Mouse (Mus musculus) MEL (cell line): Measurements from ENCODE around the gene Abcb9. TPM values are rescaled to one million over a fixed set of nuclear protein-coding genes. Genes with fewer than 3 reads are reported as not detected.

Experiments
- DNase-seq: peaks from one replicate; pipeline ENCODE4 v3.0.0; 2011; ENCODE audit warnings: low read depth, low spot score
- H3K27ac ChIP-seq: 2 replicates; pipeline ENCODE4 v1.5.1; 2012; ENCODE audit warnings: low read depth, mild to moderate bottlenecking, control low read depth, low read length, moderate library complexity; ENCODE audit not compliant: control insufficient read depth
- H3K27me3 ChIP-seq, 2 experiments: fragments of 150-350 bp in 1 of 2; sonication (generic) in 1 of 2; 2 replicates each; pipeline ENCODE4 v1.6.1; 2012; ENCODE audit warnings: low read length in 2 of 2, mild to moderate bottlenecking in 2 of 2, improper control_type of control experiment in 1 of 2, moderate library complexity in 1 of 2; ENCODE audit not compliant: insufficient read depth in 2 of 2, control insufficient read depth in 1 of 2
- H3K36me3 ChIP-seq, 2 experiments: 2 replicates each; pipeline ENCODE4 v1.6.1; 2012 to 2014; ENCODE audit warnings: low read length in 2 of 2, improper control_type of control experiment in 1 of 2, inconsistent platforms in 1 of 2, mild to moderate bottlenecking in 1 of 2; ENCODE audit not compliant: insufficient read depth in 2 of 2, control insufficient read depth in 1 of 2
- H3K4me1 ChIP-seq, 2 experiments: fragments of 150-350 bp in 1 of 2; sonication (generic) in 1 of 2; 2 replicates each; pipeline ENCODE4 v1.6.1; 2012; ENCODE audit warnings: low read length in 2 of 2, improper control_type of control experiment in 1 of 2, mild to moderate bottlenecking in 1 of 2; ENCODE audit not compliant: insufficient read depth in 2 of 2, control insufficient read depth in 1 of 2
- H3K4me3 ChIP-seq, 2 experiments: fragments of 150-350 bp in 1 of 2; sonication (generic) in 1 of 2; 2 replicates each; pipeline ENCODE4 v1.5.1; 2012; ENCODE audit warnings: low read depth in 2 of 2, low read length in 2 of 2, mild to moderate bottlenecking in 2 of 2, moderate library complexity in 2 of 2, control low read depth in 1 of 2, improper control_type of control experiment in 1 of 2; ENCODE audit not compliant: control insufficient read depth in 1 of 2, insufficient read depth in 1 of 2
- H3K79me2 ChIP-seq: 2 replicates; pipeline ENCODE4 v1.6.1; 2012; ENCODE audit warnings: mild to moderate bottlenecking, low read length, moderate library complexity; ENCODE audit not compliant: control insufficient read depth, poor library complexity, insufficient read depth
- H3K9ac ChIP-seq: 2 replicates; pipeline ENCODE4 v1.6.1; 2012; ENCODE audit warnings: low read depth, mild to moderate bottlenecking, control low read depth, low read length, moderate library complexity; ENCODE audit not compliant: control insufficient read depth, poor library complexity, severe bottlenecking
- H3K9me3 ChIP-seq: fragments of 150-350 bp; sonication (generic); replicated peaks from 2 replicates; pipeline ENCODE4 v1.6.1; 2012; ENCODE audit warnings: mild to moderate bottlenecking, low read length, improper control_type of control experiment, moderate library complexity; ENCODE audit not compliant: insufficient read depth
- CHD1 ChIP-seq: IDR thresholded peaks from 2 replicates; pipeline ENCODE4 v1.6.1; 2012; ENCODE audit warnings: low read depth, mild to moderate bottlenecking, inconsistent platforms, low read length, improper control_type of control experiment
- CHD2 ChIP-seq: IDR thresholded peaks from 2 replicates; pipeline ENCODE4 v1.6.1; 2011; ENCODE audit warnings: low read length, improper control_type of control experiment
- CTCF ChIP-seq, 3 experiments: IDR thresholded peaks in 2 of 3; conservative IDR thresholded peaks in 1 of 3; 2 replicates each; pipeline ENCODE4 v1.5.1; 2011 to 2012; ENCODE audit warnings: low read length in 3 of 3, low read depth in 2 of 3, mild to moderate bottlenecking in 2 of 3, improper control_type of control experiment in 1 of 3, inconsistent platforms in 1 of 3, mixed read lengths in 1 of 3, moderate library complexity in 1 of 3; ENCODE audit not compliant: control insufficient read depth in 1 of 3, insufficient read depth in 1 of 3, poor library complexity in 1 of 3, severe bottlenecking in 1 of 3
- E2F4 ChIP-seq: IDR thresholded peaks from 2 replicates; pipeline ENCODE4 v1.6.1; 2011; ENCODE audit warnings: low read depth, low read length, improper control_type of control experiment, borderline replicate concordance
- ELF1 ChIP-seq: IDR thresholded peaks from 2 replicates; pipeline ENCODE4 v1.6.1; 2014; ENCODE audit warnings: low read depth, mild to moderate bottlenecking, inconsistent platforms, low read length, improper control_type of control experiment, moderate library complexity
- EP300 ChIP-seq, 2 experiments: IDR thresholded peaks; 2 replicates each; pipeline ENCODE4 v1.6.1; 2011; ENCODE audit warnings: improper control_type of control experiment in 2 of 2, low read length in 2 of 2, low read depth in 1 of 2, mild to moderate bottlenecking in 1 of 2
- ETS1 ChIP-seq: IDR thresholded peaks from 2 replicates; pipeline ENCODE4 v1.6.1; 2012; ENCODE audit warnings: low read depth, mild to moderate bottlenecking, inconsistent platforms, low read length, improper control_type of control experiment, moderate library complexity
- GATA1 ChIP-seq: IDR thresholded peaks from 2 replicates; pipeline ENCODE4 v1.6.1; 2011; ENCODE audit warnings: low read depth, low read length, improper control_type of control experiment
- HCFC1 ChIP-seq: IDR thresholded peaks from 2 replicates; pipeline ENCODE4 v1.6.1; 2012; ENCODE audit warnings: low read depth, mild to moderate bottlenecking, inconsistent platforms, low read length, improper control_type of control experiment, moderate library complexity
- MAFK ChIP-seq: IDR thresholded peaks from 2 replicates; pipeline ENCODE4 v1.6.1; 2011; ENCODE audit warnings: low read depth, mild to moderate bottlenecking, low read length, improper control_type of control experiment, borderline replicate concordance
- MAX ChIP-seq: IDR thresholded peaks from 2 replicates; pipeline ENCODE4 v1.6.1; 2011; ENCODE audit warnings: low read length, improper control_type of control experiment
- MXI1 ChIP-seq: IDR thresholded peaks from 2 replicates; pipeline ENCODE4 v1.6.1; 2011; ENCODE audit warnings: mild to moderate bottlenecking, low read depth, low read length, improper control_type of control experiment
- NELFE ChIP-seq: IDR thresholded peaks from 2 replicates; pipeline ENCODE4 v1.6.1; 2011; ENCODE audit warnings: low read depth, low read length, improper control_type of control experiment
- NRF1 ChIP-seq: IDR thresholded peaks from 2 replicates; pipeline ENCODE4 v1.6.1; 2014; ENCODE audit warnings: low read depth, mild to moderate bottlenecking, inconsistent platforms, low read length, improper control_type of control experiment, moderate library complexity; ENCODE audit not compliant: poor library complexity, insufficient read depth, severe bottlenecking
- POLR2A ChIP-seq, 2 experiments: IDR thresholded peaks; 2 replicates each; pipeline ENCODE4 v1.6.1; 2011 to 2012; ENCODE audit warnings: low read length in 2 of 2, mild to moderate bottlenecking in 2 of 2, control low read depth in 1 of 2, improper control_type of control experiment in 1 of 2, low read depth in 1 of 2, moderate library complexity in 1 of 2; ENCODE audit not compliant: control insufficient read depth in 1 of 2, insufficient read depth in 1 of 2, poor library complexity in 1 of 2
- POLR2AphosphoS2 ChIP-seq: IDR thresholded peaks from 2 replicates; pipeline ENCODE4 v1.6.1; 2011; ENCODE audit warnings: low read length, improper control_type of control experiment
- POLR2AphosphoS5 ChIP-seq: IDR thresholded peaks from 2 replicates; pipeline ENCODE4 v1.6.1; 2012; ENCODE audit warnings: low read depth, borderline replicate concordance, mild to moderate bottlenecking, inconsistent platforms, low read length, moderate library complexity, mixed read lengths
- RAD21 ChIP-seq: IDR thresholded peaks from 2 replicates; pipeline ENCODE4 v1.6.1; 2011; ENCODE audit warnings: mild to moderate bottlenecking, low read depth, low read length, improper control_type of control experiment
- RCOR1 ChIP-seq: IDR thresholded peaks from 2 replicates; pipeline ENCODE4 v1.6.1; 2012; ENCODE audit warnings: low read depth, mild to moderate bottlenecking, inconsistent platforms, low read length, improper control_type of control experiment
- SIN3A ChIP-seq: IDR thresholded peaks from 2 replicates; pipeline ENCODE4 v1.6.1; 2012; ENCODE audit warnings: low read length, improper control_type of control experiment, inconsistent platforms
- SMC3 ChIP-seq: IDR thresholded peaks from 2 replicates; pipeline ENCODE4 v1.6.1; 2011; ENCODE audit warnings: low read depth, low read length, improper control_type of control experiment
- TBP ChIP-seq: IDR thresholded peaks from 2 replicates; pipeline ENCODE4 v1.8.0; 2011; ENCODE audit warnings: low read depth, low read length, improper control_type of control experiment
- TCF12 ChIP-seq: IDR thresholded peaks from 2 replicates; pipeline ENCODE4 v1.6.1; 2014; ENCODE audit warnings: low read depth, mild to moderate bottlenecking, inconsistent platforms, low read length, improper control_type of control experiment, moderate library complexity
- USF2 ChIP-seq, 2 experiments: IDR thresholded peaks; 2 replicates each; pipeline ENCODE4 v1.6.1; 2011 to 2012; ENCODE audit warnings: improper control_type of control experiment in 2 of 2, low read length in 2 of 2, borderline replicate concordance in 1 of 2, inconsistent platforms in 1 of 2, low read depth in 1 of 2, mild to moderate bottlenecking in 1 of 2; ENCODE audit not compliant: insufficient read depth in 1 of 2
- ZC3H11A ChIP-seq: IDR thresholded peaks from 2 replicates; pipeline ENCODE4 v1.6.1; 2012; ENCODE audit warnings: low read depth, mild to moderate bottlenecking, inconsistent platforms, low read length, improper control_type of control experiment
- ZKSCAN1 ChIP-seq: IDR thresholded peaks from 2 replicates; pipeline ENCODE4 v1.6.1; 2012; ENCODE audit warnings: low read depth, mild to moderate bottlenecking, inconsistent platforms, low read length, improper control_type of control experiment, moderate library complexity
- ZMIZ1 ChIP-seq: IDR thresholded peaks from 2 replicates; pipeline ENCODE4 v1.6.1; 2012; ENCODE audit warnings: low read depth, mild to moderate bottlenecking, inconsistent platforms, low read length, improper control_type of control experiment, moderate library complexity
- ZNF384 ChIP-seq: IDR thresholded peaks from 2 replicates; pipeline ENCODE4 v1.6.1; 2012; ENCODE audit warnings: low read depth, mild to moderate bottlenecking, inconsistent platforms, low read length, improper control_type of control experiment
- polyA plus RNA-seq, 2 experiments: library from polyadenylated mRNA; stranded (reverse) in 1 of 2; unstranded in 1 of 2; fragments of >175 nt in 1 of 2; fragments of >200 nt in 1 of 2; gene quantifications; 2 replicates each; pipeline versions ENCODE4 v1.2.1 to v1.2.4; 2012; ENCODE audit warnings: low replicate concordance in 2 of 2, low read depth in 1 of 2; ENCODE audit not compliant: insufficient read length in 2 of 2, insufficient read depth in 1 of 2, missing spikeins in 1 of 2
- total RNA-seq: library from RNA; depleted of rRNA; stranded (reverse); fragments of 300-350 nt; gene quantifications from 2 replicates; pipeline ENCODE4 v1.2.3, GENCODE M21; 2012

Gene Abcb9
- total and polyA plus RNA-seq, 3 experiments, result 2.4 to 8.1 TPM; not detected in 1

DNA sequence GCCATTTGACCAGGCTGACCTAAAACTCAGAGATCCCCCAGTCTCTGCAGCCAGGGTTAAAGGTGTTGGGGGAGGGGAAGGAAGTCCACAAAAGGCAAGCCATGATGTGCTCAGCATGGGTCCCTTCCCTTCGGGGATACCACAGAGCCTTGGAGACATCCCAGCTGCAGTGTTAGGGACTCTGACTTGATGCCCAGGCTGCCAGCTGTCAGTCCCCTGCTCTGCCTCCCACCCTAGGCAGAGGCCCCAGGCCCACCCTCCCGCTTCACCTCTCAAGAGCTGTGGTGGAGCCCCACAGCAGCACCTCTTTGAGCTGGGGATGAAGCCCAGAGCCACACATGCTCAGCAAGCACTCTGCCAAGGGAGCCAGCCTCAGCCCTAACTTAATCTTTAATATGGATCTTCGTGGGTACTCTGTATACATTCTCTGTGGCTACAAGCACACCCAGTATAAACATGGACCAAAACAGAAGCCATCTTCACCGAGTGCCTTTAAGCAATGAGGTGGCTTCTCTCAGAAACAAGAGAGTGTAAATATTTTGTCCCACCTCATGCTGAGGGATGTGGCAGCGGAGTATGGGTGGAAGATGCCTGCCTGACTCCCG, 17.6 kb downstream of the Abcb9 start:
- TF ChIP-seq TCF12 (no peak), POLR2AphosphoS2 (no peak), MAX (no peak), HCFC1 (no peak), MAFK (no peak), ZMIZ1 (no peak), SIN3A (no peak), POLR2AphosphoS5 (no peak), NELFE (no peak), CHD1 (no peak), ZNF384 (no peak), TBP (no peak), MXI1 (no peak), ZKSCAN1 (no peak), USF2 (IDR thresholded peaks at IDR 0.05; ENCODE audit: borderline replicate concordance in 1 of 2, insufficient read depth in 1 of 2, low read depth in 1 of 2, low read length in 2 of 2) (no peak), ETS1 (no peak), ZC3H11A (no peak), GATA1 (no peak), EP300 (IDR thresholded peaks at IDR 0.05; ENCODE audit: low read depth in 1 of 2, low read length in 2 of 2) (no peak), RCOR1 (no peak)
- H3K4me1 ChIP-seq, result peaks cover 5 to 14% of the 10 kb centered on the region in 2 experiments
- no peak overlapping the region for H3K9ac ChIP-seq
- H3K36me3 ChIP-seq, result peaks cover 0 to 11% of the 10 kb centered on the region in 2 experiments; a peak in 2 of 4 replicates
- no peak overlapping the region for H3K27ac ChIP-seq
- H3K9me3 ChIP-seq, result no peaks in the 10 kb centered on the region
- no peaks in the 10 kb centered on the region; the same call in 1 of the 2 replicates for H3K79me2 ChIP-seq
- no peaks in the 10 kb centered on the region for H3K27me3 ChIP-seq
- no peak for DNase-seq
- H3K4me3 ChIP-seq, result no peak overlapping the region

DNA sequence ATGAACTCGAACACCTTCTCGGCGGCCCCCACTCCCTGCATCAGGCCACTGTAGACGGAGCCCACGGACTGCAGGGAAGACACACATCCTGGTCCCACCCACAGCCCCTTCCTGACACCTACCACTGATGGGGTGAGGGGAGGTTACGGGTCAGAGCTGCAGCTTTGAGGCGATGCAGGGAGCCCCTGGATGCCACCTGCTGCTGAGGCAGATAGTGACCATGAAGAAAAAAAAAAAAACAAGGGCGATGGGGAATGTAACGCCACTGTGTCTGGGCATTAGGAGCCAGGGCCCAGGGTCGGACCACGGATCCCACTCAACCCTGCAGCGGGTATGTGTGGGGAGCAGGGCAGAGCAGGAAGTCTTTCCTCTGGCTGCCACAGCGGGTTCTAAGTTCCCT, 18.4 kb downstream of the Abcb9 start:
- Histone ChIP-seq H3K4me3 (no peak overlapping the region), H3K4me1 (peaks cover 5 to 14% of the 10 kb centered on the region in 2 experiments), H3K36me3 (peaks cover 0 to 11% of the 10 kb centered on the region in 2 experiments; a peak in 2 of 4 replicates), H3K27me3 (no peaks in the 10 kb centered on the region), H3K79me2 (no peaks in the 10 kb centered on the region; the same call in 1 of the 2 replicates), H3K9ac (no peak overlapping the region), H3K9me3 (no peaks in the 10 kb centered on the region), H3K27ac (no peak overlapping the region)
- no peak for DNase-seq
- TF ChIP-seq POLR2AphosphoS5, result no peak
- no peak for TF ChIP-seq CHD2
- no peak for TF ChIP-seq CTCF (IDR thresholded peaks at IDR 0.05 in 2 of 3, conservative IDR thresholded peaks at IDR 0.05 in 1 of 3; ENCODE audit: control insufficient read depth in 1 of 3, insufficient read depth in 1 of 3, low read depth in 2 of 3, low read length in 3 of 3, poor library complexity in 1 of 3, severe bottlenecking in 1 of 3)
- no peak for TF ChIP-seq ELF1
- no peak for TF ChIP-seq SMC3
- TF ChIP-seq RAD21, result no peak
- no peak for TF ChIP-seq POLR2A (IDR thresholded peaks at IDR 0.05; ENCODE audit: control insufficient read depth in 1 of 2, insufficient read depth in 1 of 2, low read depth in 1 of 2, low read length in 2 of 2, poor library complexity in 1 of 2)
- no peak for TF ChIP-seq E2F4
- TF ChIP-seq NRF1, result no peak
- no peak for TF ChIP-seq SIN3A
